Mouse (Mus musculus): ENCODE data around the gene Zfp94.

DNA sequence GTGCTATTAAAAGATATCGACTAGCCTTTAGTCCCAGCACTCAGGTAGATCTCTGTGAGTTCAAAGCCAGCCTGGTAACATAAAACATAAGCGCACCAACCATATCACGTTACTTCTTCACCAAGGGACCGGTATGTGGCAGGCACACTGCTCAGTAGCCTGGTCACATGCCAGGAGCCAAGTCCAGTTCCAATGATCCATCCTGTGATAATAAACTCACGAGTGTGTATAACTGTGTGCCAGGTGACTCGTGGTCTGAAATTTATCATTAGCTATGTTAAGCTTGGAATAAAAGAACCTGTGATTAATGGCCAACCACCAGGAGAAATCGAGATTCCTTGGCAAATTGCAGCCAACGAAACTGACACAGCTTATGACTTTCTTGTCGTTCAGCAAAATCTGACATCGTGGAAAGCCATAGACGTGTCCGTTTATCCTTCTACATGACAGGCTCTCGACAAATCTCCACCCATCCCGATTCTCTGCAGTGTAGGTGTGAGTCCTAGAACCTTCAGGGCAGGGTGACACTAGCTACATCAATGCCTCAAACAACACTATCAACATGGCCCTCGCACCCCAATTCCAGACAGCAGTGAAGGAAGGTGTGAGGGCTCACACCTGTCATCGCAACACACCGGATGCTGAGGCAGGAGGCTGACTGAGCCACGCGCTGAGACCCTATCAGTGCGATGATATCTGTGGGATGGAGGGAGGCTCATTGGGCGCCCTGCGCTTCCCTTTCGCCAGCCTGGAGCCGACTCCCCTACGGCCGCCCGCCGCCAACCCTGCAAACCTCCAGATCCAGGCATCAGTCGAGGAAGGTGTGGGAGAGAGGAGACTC is 520 bp downstream of the Zfp94 start:
- TF ChIP-seq EP300 (IDR thresholded peaks at IDR 0.05; ENCODE audit: low read depth): no peak
- TF ChIP-seq CTCF (IDR thresholded peaks at IDR 0.05; ENCODE audit: low read depth): no peak

Measured in liver, embryonic 14.5 days (tissue).